Mouse (Mus musculus) spleen, postnatal 36 days (tissue): ENCODE data around the gene Shh.

ENCODE experiments used
- DNase-seq, 2 experiments: peaks; one replicate each; pipeline ENCODE4 v3.0.0; 2022; ENCODE audit warnings: low spot score in 2 of 2, mixed read lengths in 1 of 2

Shh gene

GRCm38 (mm10) chr5:28466760-28467306 lies at the start of gene Shh:
Shh (minus strand) TSS chr5:28467256.
- DNase-seq = no peak

GRCm38 (mm10) chr5:28500792-28501439 lies 33.9 kb upstream of the Shh start:
- DNase-seq = no peak

DNA sequence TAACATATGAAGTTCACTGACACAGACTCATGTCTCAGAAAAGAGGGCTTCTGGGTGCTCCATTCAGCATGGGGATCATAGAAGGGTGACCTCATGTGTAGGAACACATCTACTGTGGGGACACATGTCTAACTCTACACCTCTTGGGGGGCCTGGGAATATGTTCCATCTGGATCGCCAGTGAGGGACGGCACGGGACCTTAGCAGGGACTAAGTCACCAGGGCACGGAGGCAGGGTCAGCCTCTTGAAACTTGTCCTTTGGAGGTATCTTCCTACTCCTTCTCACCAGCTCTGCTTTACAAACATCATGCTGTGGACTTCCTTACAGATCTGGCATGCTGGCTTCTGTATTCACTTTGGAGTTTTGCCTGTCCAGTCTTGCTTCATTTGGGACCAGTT lies 31.8 kb upstream of the Shh start:
- no peak for DNase-seq

DNA sequence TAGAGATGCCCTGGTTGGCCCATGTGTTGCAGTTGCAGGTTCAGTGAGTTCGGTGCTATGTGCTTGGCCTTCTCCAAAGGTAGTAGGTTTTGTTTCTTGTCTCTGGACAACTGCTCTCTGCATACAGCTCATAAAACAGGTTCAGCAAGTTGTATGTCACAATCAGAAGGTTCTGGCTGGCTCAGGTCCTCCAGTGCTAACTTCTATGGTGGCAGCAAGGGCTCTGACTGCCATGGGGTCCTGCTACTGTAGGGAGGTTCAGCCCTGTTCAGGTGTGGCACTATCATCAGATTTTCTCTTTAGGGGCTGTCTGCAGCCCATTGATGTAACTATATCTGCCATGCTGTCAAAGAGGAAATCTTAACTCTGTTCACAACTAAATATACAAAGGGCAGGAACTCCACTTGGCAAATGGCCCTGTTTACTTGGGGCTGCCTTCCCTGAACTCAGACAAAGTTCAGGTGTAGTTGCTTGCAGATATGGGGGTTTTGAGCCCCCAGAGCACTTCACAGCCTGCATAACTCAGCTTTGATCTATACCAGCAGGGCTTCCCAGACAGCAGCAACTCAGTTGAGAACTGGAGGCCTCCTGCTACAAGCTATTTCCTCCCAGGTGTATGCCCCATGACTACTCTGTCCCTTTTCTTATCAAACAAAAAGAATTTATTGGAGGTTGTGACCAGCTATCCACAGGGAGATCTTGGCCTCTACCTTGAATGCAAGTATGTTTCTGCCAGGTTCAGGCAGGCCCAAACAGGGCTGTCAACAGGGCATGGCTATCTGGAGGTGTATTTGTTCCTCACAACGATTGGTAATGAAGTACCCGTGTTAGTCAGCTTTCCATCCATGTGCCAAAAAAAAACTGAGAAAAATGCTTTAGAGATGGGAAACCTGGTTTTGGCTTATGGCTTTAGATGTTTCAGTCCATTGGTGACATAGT lies 28.9 kb upstream of the Shh start:
- no peak for DNase-seq

DNA sequence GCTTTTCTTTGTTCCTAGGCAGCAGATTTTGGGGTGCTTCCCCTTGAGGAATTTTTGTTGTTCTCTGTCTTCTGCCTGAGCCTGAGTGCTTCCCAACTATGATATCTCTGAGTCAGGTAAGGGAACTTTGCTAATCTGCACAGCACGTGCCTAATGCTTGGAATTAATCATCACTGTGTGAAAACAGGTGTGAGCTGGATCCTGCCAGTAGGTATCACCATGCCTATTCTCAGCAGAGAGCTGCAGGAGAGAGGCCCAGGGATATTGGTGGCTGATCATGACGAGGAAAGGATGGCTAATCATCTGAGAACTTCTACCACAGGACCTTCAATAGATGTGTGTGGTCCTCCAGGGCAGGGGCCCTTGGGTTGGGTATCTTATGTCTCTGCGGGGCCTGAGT lies 26.5 kb upstream of the Shh start:
- no peak for DNase-seq

DNA sequence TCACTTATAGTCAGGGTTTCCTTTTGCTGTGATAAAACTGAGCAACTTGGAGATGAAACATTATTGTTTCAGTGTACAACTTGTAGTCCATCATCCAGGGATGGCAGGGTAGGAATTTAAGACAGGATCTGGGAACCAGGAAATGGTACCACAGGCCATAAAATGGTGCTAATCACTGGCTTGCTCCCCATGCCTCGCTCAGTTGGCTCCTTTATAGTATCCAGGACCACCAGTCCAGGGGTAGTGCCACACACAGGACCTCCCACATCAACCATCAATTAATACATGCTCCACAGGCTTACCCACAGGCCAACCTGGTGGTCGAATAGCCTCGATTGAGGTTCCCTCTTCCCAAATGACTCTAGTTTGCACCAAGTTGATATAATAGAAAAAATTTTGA lies 15.9 kb upstream of the Shh start:
- no peak for DNase-seq

GRCm38 (mm10) chr5:28481730-28482129 lies 14.7 kb upstream of the Shh start:
- no peak for DNase-seq

- no peak for DNase-seq
Observed at GRCm38 (mm10) chr5:28476389-28477379, 9.6 kb upstream of the Shh start.

GRCm38 (mm10) chr5:28473556-28473955 lies 6.5 kb upstream of the Shh start:
- no peak for DNase-seq

DNA sequence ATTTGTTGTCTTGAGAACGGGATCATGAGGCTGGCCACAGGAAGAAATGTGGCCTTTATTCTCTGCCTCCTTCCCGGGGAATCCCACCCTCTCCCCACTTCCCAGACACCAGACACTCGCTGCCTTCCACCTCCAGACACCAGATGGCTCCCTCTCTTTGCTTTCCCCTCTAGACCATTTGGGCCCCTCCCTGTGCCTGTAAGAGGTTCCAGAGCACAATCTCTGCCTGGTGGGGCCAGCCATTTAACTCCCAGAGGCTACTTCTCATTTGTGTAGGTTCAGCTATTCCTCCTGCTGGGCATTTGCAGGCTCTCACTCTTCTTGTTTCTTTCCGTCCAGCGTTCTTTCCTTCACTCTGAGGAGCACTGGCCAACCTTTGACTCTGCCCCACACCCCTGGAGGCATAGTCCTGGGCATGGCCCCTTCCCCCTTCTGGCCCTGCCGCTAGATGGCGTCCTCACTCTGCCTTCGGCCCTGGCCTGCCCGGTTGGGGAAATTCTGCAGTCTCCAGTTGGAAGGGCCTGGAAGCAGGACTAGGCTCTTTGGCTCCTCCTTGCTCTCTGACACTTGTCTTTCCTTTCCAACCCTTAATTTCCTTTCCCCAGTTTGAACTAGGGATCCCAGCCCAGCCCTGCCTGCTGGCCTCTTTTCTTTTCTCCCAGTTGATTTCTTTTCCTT lies 2.6 kb upstream of the Shh start:
- DNase-seq = no peak

DNA sequence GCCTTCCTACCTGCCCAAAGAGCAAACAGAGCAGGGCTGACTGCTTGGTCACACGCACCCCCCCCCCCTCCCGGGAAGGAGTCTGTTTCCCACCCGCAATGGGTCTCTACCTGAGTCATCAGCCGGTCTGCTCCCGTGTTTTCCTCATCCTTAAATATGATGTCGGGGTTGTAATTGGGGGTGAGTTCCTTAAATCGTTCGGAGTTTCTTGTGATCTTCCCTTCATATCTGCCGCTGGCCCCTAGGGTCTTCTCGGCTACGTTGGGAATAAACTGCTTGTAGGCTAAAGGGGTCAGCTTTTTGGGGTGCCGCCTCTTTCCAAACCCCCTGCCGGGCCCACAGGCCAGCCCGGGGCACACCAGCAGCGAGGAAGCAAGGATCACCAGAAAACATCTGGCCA lies 705 bp downstream of the Shh start:
- no peak for DNase-seq

- DNase-seq = no peak
Observed at GRCm38 (mm10) chr5:28465526-28465925, 1.5 kb downstream of the Shh start.

DNA sequence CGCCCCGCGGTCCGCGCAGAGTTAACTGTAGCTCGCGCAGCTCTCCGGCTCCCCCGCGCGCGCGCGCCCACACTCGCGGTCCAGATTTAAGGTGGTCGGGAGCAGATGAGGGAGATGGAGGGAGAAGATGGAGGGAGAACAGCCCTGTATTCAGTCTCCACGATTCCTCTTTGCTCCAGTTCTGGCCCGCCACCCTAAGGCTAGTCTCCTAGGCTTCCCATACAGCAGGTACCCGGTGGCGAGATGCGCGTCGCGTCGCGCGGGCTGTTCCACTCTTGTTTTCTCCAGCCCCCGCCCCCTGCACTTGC lies 2.0 kb downstream of the Shh start:
- DNase-seq = no peak

- no peak for DNase-seq
Observed at GRCm38 (mm10) chr5:28464361-28465098, 2.5 kb downstream of the Shh start.

DNA sequence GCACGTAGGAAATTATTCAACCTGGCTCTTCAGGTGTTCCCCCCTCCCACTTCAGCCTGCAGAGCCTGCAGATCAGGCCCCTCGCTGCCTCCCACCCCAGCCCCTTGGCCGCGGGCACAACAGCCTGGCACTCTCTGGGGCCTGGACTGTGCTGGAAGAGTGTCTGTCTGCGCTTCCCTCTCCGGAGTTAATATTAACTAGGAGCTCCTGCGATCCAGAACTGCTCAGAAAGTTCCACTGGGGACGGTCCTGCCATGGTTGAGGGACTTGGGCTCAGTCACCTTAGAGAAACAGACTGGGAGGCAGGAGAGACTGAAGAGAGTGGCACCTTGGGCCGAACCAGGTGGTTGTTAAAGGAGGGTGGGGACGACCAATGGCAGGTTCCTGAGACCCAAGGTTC lies 3.4 kb downstream of the Shh start:
- DNase-seq = no peak

- DNase-seq = no peak
Observed at GRCm38 (mm10) chr5:28462741-28463590, 4.1 kb downstream of the Shh start.

DNA sequence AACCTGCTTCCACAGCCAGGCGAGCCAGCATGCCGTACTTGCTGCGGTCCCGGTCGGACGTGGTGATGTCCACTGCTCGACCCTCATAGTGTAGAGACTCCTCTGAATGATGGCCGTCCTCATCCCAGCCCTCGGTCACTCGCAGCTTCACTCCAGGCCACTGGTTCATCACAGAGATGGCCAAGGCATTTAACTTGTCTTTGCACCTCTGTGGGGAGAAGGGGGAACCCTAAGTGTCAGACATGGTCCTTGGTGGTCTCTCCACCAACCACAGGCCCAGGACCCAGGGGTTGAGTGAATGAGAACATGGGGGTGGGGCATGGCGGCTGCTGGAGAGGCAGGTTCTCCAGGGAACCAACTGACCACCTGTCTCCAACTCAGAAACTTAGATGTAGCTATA lies 5.7 kb downstream of the Shh start:
- DNase-seq = no peak

GRCm38 (mm10) chr5:28460556-28461350 lies 6.3 kb downstream of the Shh start:
- DNase-seq = no peak
